19 mouse cellular contexts compared by ENCODE assay signal in genomic region chr16:55632220-55632619, GRCm38 (mm10).
"Had no signal": no experiment of that assay in that cellular context is flagged by ENCODE, and none has a peak within 500 bp of the region (broad histone marks: within the 10 kb centered on the region; RNA-seq: fewer than 3 reads in every experiment).

No protein-coding gene starts in this region.

- DNase-seq: kidney, adult 18-20 months; kidney, adult 9 months; kidney, postnatal 14 days; kidney, postnatal 4 days; liver; midbrain, embryonic 14.5 days; right cerebral cortex, adult 18-20 months; right cerebral cortex, postnatal 14 days; right cerebral cortex, postnatal 4 days; thymus, postnatal 25 days had no signal

- H3K9ac ChIP-seq: limb, embryonic 13.5 days; liver, embryonic 12.5 days; liver, embryonic 15.5 days; neural tube, embryonic 12.5 days; neural tube, embryonic 15.5 days; stomach, embryonic 15.5 days had no signal

- H3K36me3 ChIP-seq: limb, embryonic 10.5 days; limb, embryonic 13.5 days; liver, embryonic 12.5 days; liver, embryonic 15.5 days; midbrain, embryonic 10.5 days; neural tube, embryonic 12.5 days; neural tube, embryonic 15.5 days; stomach, embryonic 15.5 days had no signal

- ATAC-seq: liver, embryonic 12.5 days had no signal

- H3K4me3 ChIP-seq: limb, embryonic 10.5 days; limb, embryonic 13.5 days; liver, embryonic 12.5 days; liver, embryonic 15.5 days; megakaryocyte, embryonic 14.5 days; midbrain, embryonic 10.5 days; neural tube, embryonic 12.5 days; neural tube, embryonic 15.5 days; stomach, embryonic 15.5 days had no signal

- H3K27ac ChIP-seq: limb, embryonic 10.5 days; limb, embryonic 13.5 days; liver, embryonic 12.5 days; liver, embryonic 15.5 days; midbrain, embryonic 10.5 days; neural tube, embryonic 12.5 days; neural tube, embryonic 15.5 days; stomach, embryonic 15.5 days had no signal

- H3K27me3 ChIP-seq: limb, embryonic 13.5 days; liver, embryonic 12.5 days; liver, embryonic 15.5 days; megakaryocyte, embryonic 14.5 days; neural tube, embryonic 12.5 days; neural tube, embryonic 15.5 days; stomach, embryonic 15.5 days had no signal

- H3K4me1 ChIP-seq: limb, embryonic 10.5 days; limb, embryonic 13.5 days; liver, embryonic 12.5 days; liver, embryonic 15.5 days; midbrain, embryonic 10.5 days; neural tube, embryonic 12.5 days; neural tube, embryonic 15.5 days; stomach, embryonic 15.5 days had no signal

- H3K4me2 ChIP-seq: limb, embryonic 13.5 days; liver, embryonic 12.5 days; liver, embryonic 15.5 days; neural tube, embryonic 12.5 days; neural tube, embryonic 15.5 days; stomach, embryonic 15.5 days had no signal

- H3K9me3 ChIP-seq: limb, embryonic 10.5 days; limb, embryonic 13.5 days; liver, embryonic 12.5 days; liver, embryonic 15.5 days; megakaryocyte, embryonic 14.5 days; midbrain, embryonic 10.5 days; neural tube, embryonic 12.5 days; neural tube, embryonic 15.5 days; stomach, embryonic 15.5 days had no signal
